Mouse (Mus musculus) kidney, adult 2 months (tissue): ENCODE results near the gene Frem1.

ENCODE experiments used
- CTCF ChIP-seq: fragments of 200-500 bp; conservative IDR thresholded peaks from 2 replicates; pipeline ENCODE4 v1.5.1; 2011; ENCODE audit warnings: low read depth, mild to moderate bottlenecking, control low read depth, low read length, moderate library complexity, mixed read lengths; ENCODE audit not compliant: insufficient read depth, insufficient read length
- POLR2A ChIP-seq: fragments of 200-500 bp; IDR thresholded peaks from one replicate; pipeline ENCODE4 v1.6.1; 2011; ENCODE audit warnings: low read depth, low read length, control low read depth

GRCm38 (mm10) chr4:82856986-82857385 lies 195.2 kb downstream of the Frem1 start:
- TF ChIP-seq POLR2A (no peak), CTCF (no peak)
